Mouse (Mus musculus): ENCODE measurements at regions not wholly inside any gene's neighbourhood (a gene's known extent, or its start where the extent isn't known, plus 50 kb on each side); places are given as distances from the start of the nearest gene placed in this dataset.

DNA sequence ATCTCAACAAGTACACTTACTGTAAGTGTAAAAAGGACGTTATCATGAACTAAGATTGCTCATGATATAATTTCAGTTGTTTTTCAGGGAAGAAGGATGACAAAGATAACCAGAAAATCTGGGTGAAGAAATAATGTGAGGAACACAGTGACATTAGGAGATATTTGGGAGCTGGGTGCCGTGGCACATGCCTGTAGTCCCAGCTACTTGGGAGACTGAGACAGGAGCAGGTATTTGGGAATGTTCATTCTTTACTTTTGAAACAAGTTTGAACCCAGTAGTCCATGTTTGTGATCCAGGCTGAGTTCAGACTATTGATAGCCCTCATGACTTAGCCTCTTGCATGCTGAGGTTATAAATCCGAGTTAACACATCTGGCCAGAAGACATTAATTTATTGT is 528.2 kb upstream of the Intu start:
- TF ChIP-seq CTCF (IDR thresholded peaks at IDR 0.05; ENCODE audit: low read depth), result no peak
- TF ChIP-seq EP300 (optimal IDR thresholded peaks at IDR 0.05), result no peak

Measured in stomach, postnatal 0 days (tissue).